Mouse (Mus musculus): ENCODE results near the gene Stard13. TPM values are rescaled to one million over a fixed set of nuclear protein-coding genes. Genes with fewer than 3 reads are reported as not detected.

Stard13 gene
- polyA plus RNA-seq, 1 experiment, result 13.5 TPM

GRCm38 (mm10) chr5:151228367-151229005, 5.2 kb downstream of the Stard13 start:
- DNase-seq (ENCODE audit: low read depth), result no peak

GRCm38 (mm10) chr5:151223696-151224366, 9.8 kb downstream of the Stard13 start:
- DNase-seq (ENCODE audit: low read depth), result no peak

- no peak for DNase-seq (ENCODE audit: low read depth)
Observed at GRCm38 (mm10) chr5:151222791-151223190, 10.8 kb downstream of the Stard13 start.

- DNase-seq (ENCODE audit: low read depth), result no peak
Observed at GRCm38 (mm10) chr5:151218689-151219115, 14.9 kb downstream of the Stard13 start.

- DNase-seq (ENCODE audit: low read depth), result no peak
Observed at GRCm38 (mm10) chr5:151213097-151213496, 20.5 kb downstream of the Stard13 start.

- no peak for DNase-seq (ENCODE audit: low read depth)
Observed at GRCm38 (mm10) chr5:151210869-151211268, 22.8 kb downstream of the Stard13 start.

GRCm38 (mm10) chr5:151210060-151210459, 23.6 kb downstream of the Stard13 start:
- no peak for DNase-seq (ENCODE audit: low read depth)

GRCm38 (mm10) chr5:151205017-151205416, 28.6 kb downstream of the Stard13 start:
- no peak for DNase-seq (ENCODE audit: low read depth)

- no peak for DNase-seq (ENCODE audit: low read depth)
Observed at GRCm38 (mm10) chr5:151202925-151203324, 30.7 kb downstream of the Stard13 start.

- DNase-seq (ENCODE audit: low read depth), result no peak
Observed at GRCm38 (mm10) chr5:151201220-151201619, 32.4 kb downstream of the Stard13 start.

GRCm38 (mm10) chr5:151199235-151199634, 34.4 kb downstream of the Stard13 start:
- no peak for DNase-seq (ENCODE audit: low read depth)

- no peak for DNase-seq (ENCODE audit: low read depth)
Observed at GRCm38 (mm10) chr5:151196603-151197272, 36.9 kb downstream of the Stard13 start.

- DNase-seq (ENCODE audit: low read depth), result no peak
Observed at GRCm38 (mm10) chr5:151193885-151194520, 39.6 kb downstream of the Stard13 start.

- no peak for DNase-seq (ENCODE audit: low read depth)
Observed at GRCm38 (mm10) chr5:151192266-151192665, 41.4 kb downstream of the Stard13 start.

GRCm38 (mm10) chr5:151190764-151191163, 42.9 kb downstream of the Stard13 start:
- DNase-seq (ENCODE audit: low read depth), result no peak

- no peak for DNase-seq (ENCODE audit: low read depth)
Observed at GRCm38 (mm10) chr5:151189789-151190378, 43.8 kb downstream of the Stard13 start.

- DNase-seq (ENCODE audit: low read depth), result no peak
Observed at GRCm38 (mm10) chr5:151189321-151189720, 44.3 kb downstream of the Stard13 start.

- DNase-seq (ENCODE audit: low read depth), result no peak
Observed at GRCm38 (mm10) chr5:151188659-151189058, 45.0 kb downstream of the Stard13 start.

GRCm38 (mm10) chr5:151187336-151187735, 46.3 kb downstream of the Stard13 start:
- no peak for DNase-seq (ENCODE audit: low read depth)

GRCm38 (mm10) chr5:151185286-151185856, 48.3 kb downstream of the Stard13 start:
- no peak for DNase-seq (ENCODE audit: low read depth)

GRCm38 (mm10) chr5:151183656-151184240, 49.9 kb downstream of the Stard13 start:
- no peak for DNase-seq (ENCODE audit: low read depth)
